In the genomic region with DNA sequence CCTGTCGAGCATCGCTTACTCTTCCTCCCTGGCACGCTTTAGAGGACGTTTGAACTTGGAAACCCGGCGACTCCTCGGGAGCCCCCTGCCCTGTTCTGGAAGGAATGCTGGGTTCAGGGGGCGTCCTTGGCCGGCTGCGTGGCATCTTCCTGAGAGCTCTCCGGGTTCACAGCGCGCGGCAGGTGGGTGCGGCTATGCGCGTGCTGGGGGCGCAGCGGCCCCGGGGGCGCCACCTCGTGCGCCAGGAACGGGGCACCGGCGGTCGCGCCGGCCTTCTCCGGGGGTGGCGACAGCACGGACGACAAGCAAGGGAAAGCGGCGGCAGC, we compare ENCODE assay signal across 9 mouse cellular contexts. TPM values are rescaled to one million over a fixed set of nuclear protein-coding genes. Genes with fewer than 3 reads are reported as not detected.
A peak's percentile ranks its signal among the peaks of the same experiment; 100 is the strongest.
DNase-seq lines count a peak whose midpoint lies in the region; ATAC-seq and TF ChIP-seq lines count a peak whose summit lies in the region.
"Had no signal": no experiment of that assay in that cellular context is flagged by ENCODE, and none has a peak within 500 bp of the region (broad histone marks: within the 10 kb centered on the region; RNA-seq: fewer than 3 reads in every experiment).

No protein-coding gene starts in this region.

- H3K36me3 ChIP-seq in embryonic facial prominence, embryonic 11.5 days (replicated peaks; ENCODE audit: control insufficient read depth, insufficient read depth, low read depth, low read length): no peaks in the 10 kb centered on the region
- no peaks in the 10 kb centered on the region for H3K36me3 ChIP-seq in hindbrain, embryonic 15.5 days
- H3K36me3 ChIP-seq in midbrain, embryonic 16.5 days (ENCODE audit: control insufficient read depth, insufficient read depth, low read length): no peaks in the 10 kb centered on the region

- peaks cover 27% of the 10 kb centered on the region for H3K27me3 ChIP-seq in embryonic facial prominence, embryonic 11.5 days (ENCODE audit: control insufficient read depth, insufficient read depth, low read length)
- H3K27me3 ChIP-seq in hindbrain, embryonic 15.5 days: peaks cover 11% of the 10 kb centered on the region; the same call in 1 of the 2 replicates
- peaks cover 3% of the 10 kb centered on the region; the same call in 1 of the 2 replicates for H3K27me3 ChIP-seq in midbrain, embryonic 16.5 days (ENCODE audit: control insufficient read depth, insufficient read depth, low read depth, low read length)

- H3K4me2 ChIP-seq in embryonic facial prominence, embryonic 11.5 days (ENCODE audit: low read depth, low read length): peak overlapping the region; percentile 95
- peak overlapping the region; percentile 95 for H3K4me2 ChIP-seq in hindbrain, embryonic 15.5 days
- H3K4me2 ChIP-seq in midbrain, embryonic 16.5 days (ENCODE audit: low read length): peak overlapping the region; percentile 100

- DNase-seq in layer of hippocampus, adult 2 months (ENCODE audit: low spot score in 2 of 2): no peak
- DNase-seq in layer of hippocampus, adult 8-10 months (ENCODE audit: low spot score in 2 of 2): no peak
- DNase-seq in embryonic facial prominence, embryonic 11.5 days (ENCODE audit: low spot score): peak; percentile 13
- no peak for DNase-seq in retina, embryonic 14.5 days (ENCODE audit: low spot score)
- DNase-seq in natural killer cell, adult 2 months (ENCODE audit: low spot score in 2 of 2): no peak
- no peak for DNase-seq in cerebellum, postnatal 4 days (ENCODE audit: low spot score in 2 of 2)
- DNase-seq: thymus, postnatal 25 days had no signal

- TF ChIP-seq CTCF in layer of hippocampus, adult 2 months (conservative IDR thresholded peaks at IDR 0.05): no peak

- no peaks in the 10 kb centered on the region for H3K9me3 ChIP-seq in embryonic facial prominence, embryonic 11.5 days (replicated peaks; ENCODE audit: control insufficient read depth, low read length)
- H3K9me3 ChIP-seq in hindbrain, embryonic 15.5 days: no peaks in the 10 kb centered on the region
- H3K9me3 ChIP-seq in midbrain, embryonic 16.5 days (replicated peaks; ENCODE audit: control insufficient read depth, low read length, poor library complexity, severe bottlenecking): no peaks in the 10 kb centered on the region

- H3K9ac ChIP-seq in embryonic facial prominence, embryonic 11.5 days (replicated peaks; ENCODE audit: low read length): peak overlapping the region; percentile 37
- H3K9ac ChIP-seq in hindbrain, embryonic 15.5 days: peak overlapping the region; percentile 79
- peak overlapping the region; percentile 92 for H3K9ac ChIP-seq in midbrain, embryonic 16.5 days (ENCODE audit: low read depth, low read length)

- H3K4me3 ChIP-seq in layer of hippocampus, adult 2 months: peak overlapping the region; percentile 84
- peak overlapping the region; percentile 52 for H3K4me3 ChIP-seq in embryonic facial prominence, embryonic 11.5 days (ENCODE audit: low read depth, low read length)
- H3K4me3 ChIP-seq in hindbrain, embryonic 15.5 days: peak overlapping the region; percentile 61
- peak overlapping the region; percentile 81 for H3K4me3 ChIP-seq in midbrain, embryonic 16.5 days (ENCODE audit: low read depth, low read length)

- peak overlapping the region; percentile 99 for H3K27ac ChIP-seq in layer of hippocampus, adult 2 months
- H3K27ac ChIP-seq in embryonic facial prominence, embryonic 11.5 days (replicated peaks; ENCODE audit: low read depth, low read length): no peak overlapping the region
- H3K27ac ChIP-seq in hindbrain, embryonic 15.5 days (replicated peaks): peak overlapping the region; percentile 23; the same call in 1 of the 2 replicates
- H3K27ac ChIP-seq in midbrain, embryonic 16.5 days (ENCODE audit: low read length): peak overlapping the region; percentile 73

- under 1% methylated on average over 33 of the region's 35 CpGs for WGBS in embryonic facial prominence, embryonic 11.5 days
- WGBS in hindbrain, embryonic 15.5 days: under 1% methylated on average over 35 of the region's 35 CpGs
- under 1% methylated on average over 35 of the region's 35 CpGs for WGBS in midbrain, embryonic 16.5 days

- H3K4me1 ChIP-seq in embryonic facial prominence, embryonic 11.5 days (ENCODE audit: control insufficient read depth, insufficient read depth, low read length): peaks cover 2% of the 10 kb centered on the region
- peaks cover 39% of the 10 kb centered on the region for H3K4me1 ChIP-seq in hindbrain, embryonic 15.5 days (replicated peaks)
- H3K4me1 ChIP-seq in midbrain, embryonic 16.5 days (ENCODE audit: control insufficient read depth, insufficient read depth, low read length): peaks cover 21% of the 10 kb centered on the region

- no peak for ATAC-seq in embryonic facial prominence, embryonic 11.5 days (replicated peaks; ENCODE audit: insufficient number of reproducible peaks, low FRiP score, low TSS enrichment, low read depth)
- no peak for ATAC-seq in hindbrain, embryonic 15.5 days (ENCODE audit: low FRiP score, low read depth)
- 0 out of 2 replicates have a peak, but pooled peaks have one; percentile 0 for ATAC-seq in midbrain, embryonic 16.5 days

RNA-seq across cellular contexts. Expression of a gene that starts 2.7 kb away (rescaled TPM):
- 10 to 100 TPM; 45.2 to 47.1 TPM for total RNA-seq in layer of hippocampus, adult 2 months (2021)
- 10 to 100 TPM; 56.4 to 70.3 (median 63.4) TPM for total RNA-seq in layer of hippocampus, adult 8-10 months (2022)
- 1.7 and 2.0 TPM in 2 replicates for polyA plus RNA-seq in embryonic facial prominence, embryonic 11.5 days (2014; fragmentation: Nextera tagmentation; extraction: Ambion mirVana)
- 6.6 and 6.8 TPM in 2 replicates for polyA plus RNA-seq in hindbrain, embryonic 15.5 days (2015; fragmentation: Nextera tagmentation; extraction: Ambion mirVana)
- 8.9 and 9.7 TPM in 2 replicates for polyA plus RNA-seq in midbrain, embryonic 16.5 days (2015; fragmentation: Nextera tagmentation; extraction: Ambion mirVana)

Comparison
In these comparisons a context has a peak if more than half of its experiments do, and no peak if none do; other contexts are left out.
1. H3K9ac ChIP-seq: peak in every context shown above with its lines; median percentile 92 in midbrain, embryonic 16.5 days; 79 in hindbrain, embryonic 15.5 days; 37 in embryonic facial prominence, embryonic 11.5 days.